Mouse (Mus musculus): ENCODE measurements at regions not wholly inside any gene's neighbourhood (a gene's known extent, or its start where the extent isn't known, plus 50 kb on each side); places are given as distances from the start of the nearest gene placed in this dataset.
A peak's percentile ranks its signal among the peaks of the same experiment; 100 is the strongest.

GRCm38 (mm10) chrX:11929448-11929847 is 230.7 kb downstream of the Bcor start:
- H3K27me3 ChIP-seq (ENCODE audit: control insufficient read depth, insufficient read depth, low read length), result no peaks in the 10 kb centered on the region
- ATAC-seq (ENCODE audit: insufficient read depth) (no peak), DNase-seq (ENCODE audit: low read depth in 3 of 3, low spot score in 3 of 3) (no peak)
- no peak overlapping the region for H3K4me2 ChIP-seq (ENCODE audit: low read depth)
- no peaks in the 10 kb centered on the region for H3K4me1 ChIP-seq (replicated peaks; ENCODE audit: control insufficient read depth in 2 of 2, insufficient read depth in 2 of 2, low read length in 1 of 2)
- no peak overlapping the region for H3K27ac ChIP-seq
- no peak overlapping the region for H3K9ac ChIP-seq (replicated peaks)
- 53% methylated on average over 6 of the region's 6 CpGs for WGBS (ENCODE audit: insufficient replicate concordance)
- no peaks in the 10 kb centered on the region for H3K36me3 ChIP-seq (replicated peaks; ENCODE audit: control insufficient read depth, insufficient read depth, low read depth)
- H3K4me3 ChIP-seq (ENCODE audit: insufficient read depth in 1 of 2, low read depth in 2 of 2, low read length in 2 of 2), result no peak overlapping the region
- TF ChIP-seq CTCF (IDR thresholded peaks at IDR 0.05; ENCODE audit: low read depth) (no peak), EP300 (IDR thresholded peaks at IDR 0.05; ENCODE audit: low read depth) (no peak)
- no peaks in the 10 kb centered on the region for H3K9me3 ChIP-seq (ENCODE audit: control insufficient read depth, low read length)

- H3K4me3 ChIP-seq (ENCODE audit: insufficient read depth in 1 of 2, low read depth in 2 of 2, low read length in 2 of 2), result no peak overlapping the region
- TF ChIP-seq EP300 (IDR thresholded peaks at IDR 0.05; ENCODE audit: low read depth), result no peak
- no peak for TF ChIP-seq CTCF (IDR thresholded peaks at IDR 0.05; ENCODE audit: low read depth)
- H3K36me3 ChIP-seq (replicated peaks; ENCODE audit: control insufficient read depth, insufficient read depth, low read depth), result no peaks in the 10 kb centered on the region
- ATAC-seq (ENCODE audit: insufficient read depth), result no peak
- no peaks in the 10 kb centered on the region for H3K4me1 ChIP-seq (replicated peaks; ENCODE audit: control insufficient read depth in 2 of 2, insufficient read depth in 2 of 2, low read length in 1 of 2)
- H3K9ac ChIP-seq (replicated peaks), result no peak overlapping the region
- H3K27me3 ChIP-seq (ENCODE audit: control insufficient read depth, insufficient read depth, low read length), result no peaks in the 10 kb centered on the region
- no peak overlapping the region for H3K4me2 ChIP-seq (ENCODE audit: low read depth)
- H3K9me3 ChIP-seq (ENCODE audit: control insufficient read depth, low read length), result no peaks in the 10 kb centered on the region
- DNase-seq (ENCODE audit: low read depth in 3 of 3, low spot score in 3 of 3), result no peak
- WGBS (ENCODE audit: insufficient replicate concordance), result 42% methylated on average over 9 of the region's 9 CpGs
- H3K27ac ChIP-seq, result no peak overlapping the region
Observed at GRCm38 (mm10) chrX:11931432-11931831, 228.7 kb downstream of the Bcor start.

- H3K27ac ChIP-seq, result no peak overlapping the region
- 55% methylated on average over 5 of the region's 5 CpGs for WGBS (ENCODE audit: insufficient replicate concordance)
- no peaks in the 10 kb centered on the region for H3K9me3 ChIP-seq (ENCODE audit: control insufficient read depth, low read length)
- no peak overlapping the region for H3K4me3 ChIP-seq (ENCODE audit: insufficient read depth in 1 of 2, low read depth in 2 of 2, low read length in 2 of 2)
- H3K4me2 ChIP-seq (ENCODE audit: low read depth), result no peak overlapping the region
- H3K9ac ChIP-seq (replicated peaks), result no peak overlapping the region
- H3K27me3 ChIP-seq (ENCODE audit: control insufficient read depth, insufficient read depth, low read length), result no peaks in the 10 kb centered on the region
- H3K36me3 ChIP-seq (replicated peaks; ENCODE audit: control insufficient read depth, insufficient read depth, low read depth), result no peaks in the 10 kb centered on the region
- no peak for ATAC-seq (ENCODE audit: insufficient read depth)
- DNase-seq (ENCODE audit: low read depth in 3 of 3, low spot score in 3 of 3), result no peak
- TF ChIP-seq EP300 (IDR thresholded peaks at IDR 0.05; ENCODE audit: low read depth) (no peak), CTCF (IDR thresholded peaks at IDR 0.05; ENCODE audit: low read depth) (no peak)
- H3K4me1 ChIP-seq (replicated peaks; ENCODE audit: control insufficient read depth in 2 of 2, insufficient read depth in 2 of 2, low read length in 1 of 2), result no peaks in the 10 kb centered on the region
Observed at GRCm38 (mm10) chrX:11935337-11935736, 224.8 kb downstream of the Bcor start.

GRCm38 (mm10) chrX:11940246-11940645 is 219.9 kb downstream of the Bcor start:
- ATAC-seq (ENCODE audit: insufficient read depth) (no peak), DNase-seq (ENCODE audit: low read depth in 3 of 3, low spot score in 3 of 3) (no peak)
- no peaks in the 10 kb centered on the region for H3K27me3 ChIP-seq (ENCODE audit: control insufficient read depth, insufficient read depth, low read length)
- no peak overlapping the region for H3K9ac ChIP-seq (replicated peaks)
- H3K4me2 ChIP-seq (ENCODE audit: low read depth), result no peak overlapping the region
- TF ChIP-seq CTCF (IDR thresholded peaks at IDR 0.05; ENCODE audit: low read depth) (no peak), EP300 (IDR thresholded peaks at IDR 0.05; ENCODE audit: low read depth) (no peak)
- H3K9me3 ChIP-seq (ENCODE audit: control insufficient read depth, low read length), result no peaks in the 10 kb centered on the region
- no peaks in the 10 kb centered on the region for H3K4me1 ChIP-seq (replicated peaks; ENCODE audit: control insufficient read depth in 2 of 2, insufficient read depth in 2 of 2, low read length in 1 of 2)
- no peak overlapping the region for H3K27ac ChIP-seq
- no peaks in the 10 kb centered on the region for H3K36me3 ChIP-seq (replicated peaks; ENCODE audit: control insufficient read depth, insufficient read depth, low read depth)
- 48% methylated on average over 2 of the region's 2 CpGs for WGBS (ENCODE audit: insufficient replicate concordance)
- H3K4me3 ChIP-seq (ENCODE audit: insufficient read depth in 1 of 2, low read depth in 2 of 2, low read length in 2 of 2), result no peak overlapping the region

- Histone ChIP-seq H3K27ac (no peak overlapping the region), H3K36me3 (replicated peaks; ENCODE audit: control insufficient read depth, insufficient read depth, low read depth) (no peaks in the 10 kb centered on the region), H3K27me3 (ENCODE audit: control insufficient read depth, insufficient read depth, low read length) (no peaks in the 10 kb centered on the region), H3K9me3 (ENCODE audit: control insufficient read depth, low read length) (no peaks in the 10 kb centered on the region), H3K9ac (replicated peaks) (no peak overlapping the region), H3K4me2 (ENCODE audit: low read depth) (no peak overlapping the region), H3K4me3 (ENCODE audit: insufficient read depth in 1 of 2, low read depth in 2 of 2, low read length in 2 of 2) (no peak overlapping the region), H3K4me1 (replicated peaks; ENCODE audit: control insufficient read depth in 2 of 2, insufficient read depth in 2 of 2, low read length in 1 of 2) (no peaks in the 10 kb centered on the region)
- no peak for TF ChIP-seq CTCF (IDR thresholded peaks at IDR 0.05; ENCODE audit: low read depth)
- TF ChIP-seq EP300 (IDR thresholded peaks at IDR 0.05; ENCODE audit: low read depth), result no peak
- WGBS (ENCODE audit: insufficient replicate concordance), result 49% methylated on average over 10 of the region's 10 CpGs
- no peak for ATAC-seq (ENCODE audit: insufficient read depth)
- peak in 1 of 3 experiments; percentile 6 for DNase-seq (ENCODE audit: low read depth in 3 of 3, low spot score in 3 of 3)
Observed at GRCm38 (mm10) chrX:11943367-11943766, 216.8 kb downstream of the Bcor start.

Data from liver, embryonic 14.5 days (tissue).